Mouse (Mus musculus) skeletal muscle tissue, postnatal 0 days (tissue): ENCODE measurements around the gene Gtf3c3. TPM values are rescaled to one million over a fixed set of nuclear protein-coding genes. Genes with fewer than 3 reads are reported as not detected.

Source experiments
- polyA plus RNA-seq: library from polyadenylated mRNA; unstranded; fragments of >200 nt; fragmentation: Nextera tagmentation; extraction: Ambion mirVana; gene quantifications from 2 replicates; pipeline ENCODE4 v1.2.1, GENCODE M21; 2015

The Gtf3c3 gene
- polyA plus RNA-seq: 9.5 and 10.6 TPM in 2 replicates

DNA sequence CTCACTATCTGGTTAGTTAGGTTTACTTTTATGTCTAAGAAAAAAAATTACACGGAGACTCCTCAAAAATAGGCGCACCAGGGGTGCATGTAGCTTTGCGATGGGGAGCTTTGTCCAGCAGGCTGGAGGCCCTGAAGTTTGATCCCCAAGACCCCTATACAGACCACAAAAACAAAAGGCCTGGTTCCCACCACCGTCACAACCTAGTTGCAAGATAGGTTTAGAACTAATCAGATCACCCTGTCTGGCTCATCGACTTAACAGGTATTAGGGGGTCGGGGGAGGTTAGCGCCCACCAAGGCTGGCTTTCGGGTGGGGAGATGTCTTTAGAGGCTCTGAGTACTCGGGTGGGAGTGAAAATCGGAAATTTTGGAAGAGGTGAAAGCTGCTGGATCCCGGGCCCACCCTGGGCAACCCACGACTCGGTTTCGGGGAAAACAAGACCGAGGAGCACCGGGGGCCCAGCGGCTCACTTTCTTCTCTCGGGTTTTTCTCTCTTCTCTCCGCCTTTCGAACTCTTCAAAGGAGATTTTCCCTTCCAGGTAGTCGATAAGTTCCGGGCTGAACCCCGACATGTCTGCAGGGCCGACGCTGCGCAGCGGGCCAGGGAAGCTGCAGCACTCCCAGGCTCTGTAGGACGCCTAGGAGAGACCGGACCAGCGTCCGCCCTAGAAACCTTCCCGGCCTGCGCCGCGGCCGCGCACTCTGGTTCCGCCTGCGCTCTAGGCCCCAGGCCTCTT lies at the start of gene Gtf3c3:
Gene Gtf3c3 (minus strand): TSS at position 632 of the 740 bp plus-strand sequence.

Other genes starting within 250 kb of the Gtf3c3 start
- gene Hecw2, start 243.8 kb downstream of the Gtf3c3 start, polyA plus RNA-seq: 0.95 and 1.9 TPM in 2 replicates
- gene Ccdc150, start 188.3 kb downstream of the Gtf3c3 start, polyA plus RNA-seq: 0.04 TPM in 1 of 2 replicates, not detected in the other
- 1.3 and 1.4 TPM in 2 replicates for gene Pgap1, start 118.7 kb upstream of the Gtf3c3 start, polyA plus RNA-seq